Mouse (Mus musculus): Measurements from ENCODE around the gene Lrp4. TPM values are rescaled to one million over a fixed set of nuclear protein-coding genes. Genes with fewer than 3 reads are reported as not detected.

Lrp4 gene
- polyA plus RNA-seq, 1 experiment from 2014 or later = 7.1 TPM

- H3K4me3 ChIP-seq = peak overlapping the region; percentile 89
- peaks cover 7% of the 10 kb centered on the region for H3K36me3 ChIP-seq
- peaks cover 59% of the 10 kb centered on the region for H3K4me1 ChIP-seq
- no peak for DNase-seq (ENCODE audit: low spot score)
- no peaks in the 10 kb centered on the region for H3K9me3 ChIP-seq (replicated peaks)
- H3K27me3 ChIP-seq (ENCODE audit: low read depth, poor library complexity, severe bottlenecking) = no peaks in the 10 kb centered on the region
- 49% methylated on average over 9 of the region's 9 CpGs for WGBS
- H3K27ac ChIP-seq (replicated peaks) = peak overlapping the region; percentile 89
Measured at GRCm38 (mm10) chr2:91456491-91457100, 715 bp upstream of the Lrp4 start.

DNA sequence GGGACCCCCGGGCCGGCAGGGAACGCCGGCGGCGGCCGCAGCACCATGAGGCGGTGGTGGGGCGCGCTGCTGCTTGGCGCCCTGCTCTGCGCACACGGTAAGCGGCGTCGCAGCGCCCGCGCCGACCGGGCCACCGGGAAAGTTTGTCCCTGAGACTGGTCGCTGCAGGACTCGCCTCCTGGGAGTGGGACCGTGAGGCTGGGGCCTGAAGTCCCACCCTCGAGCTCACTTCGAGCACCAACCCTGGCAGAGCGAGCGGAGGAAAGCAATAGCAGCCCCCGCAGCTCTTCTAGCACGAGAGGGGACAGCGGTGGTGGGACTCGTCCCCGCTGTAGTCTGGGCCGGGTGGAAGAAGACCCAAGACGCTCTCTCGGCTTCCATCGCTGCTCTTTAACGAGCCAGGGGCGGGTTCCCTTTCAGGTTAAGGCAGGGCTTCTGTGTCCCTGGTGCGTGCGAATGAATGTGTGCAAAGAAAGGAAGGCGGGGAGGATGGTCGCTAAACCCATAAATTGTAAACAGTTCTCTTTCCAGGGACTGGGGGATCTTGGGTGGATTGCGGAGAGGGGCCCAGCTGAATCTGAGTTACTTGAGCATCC is 443 bp downstream of the Lrp4 start:
- peaks cover 70% of the 10 kb centered on the region for H3K4me1 ChIP-seq
- no peaks in the 10 kb centered on the region for H3K27me3 ChIP-seq (ENCODE audit: low read depth, poor library complexity, severe bottlenecking)
- H3K27ac ChIP-seq (replicated peaks) = peak overlapping the region; percentile 89
- peaks cover 7% of the 10 kb centered on the region for H3K36me3 ChIP-seq
- peak overlapping the region; percentile 89 for H3K4me3 ChIP-seq
- DNase-seq (ENCODE audit: low spot score) = peak; percentile 76
- WGBS = under 1% methylated on average over 45 of the region's 45 CpGs
- H3K9me3 ChIP-seq (replicated peaks) = no peaks in the 10 kb centered on the region

DNA sequence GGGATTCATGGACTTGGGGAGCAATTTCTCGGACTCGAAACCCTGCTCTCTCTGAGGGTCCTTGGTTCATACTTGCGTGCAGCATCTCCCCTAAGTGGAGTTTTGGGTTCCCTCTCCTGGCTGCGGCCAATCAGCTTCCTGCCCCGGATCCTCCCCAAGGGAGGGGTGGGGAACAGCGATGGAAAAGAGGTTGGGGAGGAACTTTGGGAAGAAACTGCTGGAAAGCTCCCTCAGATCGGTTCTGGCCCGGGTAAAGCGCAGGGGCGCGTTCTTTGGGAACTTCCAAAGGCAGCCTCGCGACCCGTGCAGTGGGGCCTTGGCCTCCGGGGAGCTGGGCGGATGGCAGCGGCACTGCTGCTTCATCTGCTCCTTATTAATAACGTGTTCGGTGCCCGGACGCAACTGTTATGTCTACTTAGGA is 951 bp downstream of the Lrp4 start:
- Histone ChIP-seq H3K36me3 (peaks cover 7% of the 10 kb centered on the region), H3K27ac (replicated peaks) (peak overlapping the region; percentile 89), H3K4me1 (peaks cover 76% of the 10 kb centered on the region), H3K27me3 (ENCODE audit: low read depth, poor library complexity, severe bottlenecking) (no peaks in the 10 kb centered on the region), H3K4me3 (peak overlapping the region; percentile 89), H3K9me3 (replicated peaks) (no peaks in the 10 kb centered on the region)
- peak; percentile 75 for DNase-seq (ENCODE audit: low spot score)
- WGBS = under 1% methylated on average over 21 of the region's 21 CpGs

DNA sequence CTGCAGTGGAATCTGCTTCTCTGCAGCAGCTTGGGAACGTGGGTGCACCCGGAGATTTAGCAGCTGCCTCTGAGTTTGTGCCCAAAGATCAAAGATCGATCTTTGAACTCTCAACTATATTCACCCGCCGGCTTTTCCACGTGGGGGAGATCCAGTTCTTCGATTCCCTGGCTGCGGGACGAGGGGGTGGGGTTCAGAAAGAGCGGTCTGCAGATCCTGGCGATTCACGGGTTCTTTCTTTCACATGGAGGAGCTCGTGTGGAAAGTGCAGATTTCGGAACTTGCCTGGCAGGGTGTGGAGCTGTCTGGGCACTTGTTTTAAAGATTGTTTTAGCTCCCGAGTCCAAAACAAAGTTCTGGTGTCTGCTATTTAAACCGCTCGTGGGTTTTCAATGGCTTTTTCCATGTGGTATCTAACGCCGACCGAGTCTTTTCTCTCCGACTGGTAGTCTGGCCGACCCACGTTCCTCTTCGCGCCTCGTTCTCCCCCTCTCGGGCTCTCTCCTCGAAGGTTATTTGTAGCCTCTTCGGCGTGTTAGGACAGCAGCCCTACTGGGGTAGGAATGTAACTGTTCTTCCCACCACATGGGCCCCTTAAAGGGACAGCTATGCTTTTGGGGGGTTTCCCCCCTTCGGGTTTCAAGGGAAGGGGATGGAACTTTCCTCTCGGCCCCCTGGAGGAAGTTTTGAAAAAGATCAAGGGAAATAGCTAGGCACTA is 1.5 kb downstream of the Lrp4 start:
- Histone ChIP-seq H3K9me3 (replicated peaks) (no peaks in the 10 kb centered on the region), H3K36me3 (peaks cover 7% of the 10 kb centered on the region), H3K4me1 (peaks cover 76% of the 10 kb centered on the region), H3K27me3 (ENCODE audit: low read depth, poor library complexity, severe bottlenecking) (no peaks in the 10 kb centered on the region), H3K27ac (replicated peaks) (peak overlapping the region; percentile 89), H3K4me3 (peak overlapping the region; percentile 89)
- DNase-seq (ENCODE audit: low spot score) = peak; percentile 71
- under 1% methylated on average over 32 of the region's 32 CpGs for WGBS

GRCm38 (mm10) chr2:91460076-91460475 is 2.8 kb downstream of the Lrp4 start:
- peaks cover 76% of the 10 kb centered on the region for H3K4me1 ChIP-seq
- H3K27me3 ChIP-seq (ENCODE audit: low read depth, poor library complexity, severe bottlenecking) = no peaks in the 10 kb centered on the region
- peak overlapping the region; percentile 89; the same call in 1 of the 2 replicates for H3K4me3 ChIP-seq
- H3K36me3 ChIP-seq = peaks cover 7% of the 10 kb centered on the region
- H3K9me3 ChIP-seq (replicated peaks) = no peaks in the 10 kb centered on the region
- WGBS = 93% methylated on average over 6 of the region's 6 CpGs
- H3K27ac ChIP-seq (replicated peaks) = no peak overlapping the region
- DNase-seq (ENCODE audit: low spot score) = no peak

DNA sequence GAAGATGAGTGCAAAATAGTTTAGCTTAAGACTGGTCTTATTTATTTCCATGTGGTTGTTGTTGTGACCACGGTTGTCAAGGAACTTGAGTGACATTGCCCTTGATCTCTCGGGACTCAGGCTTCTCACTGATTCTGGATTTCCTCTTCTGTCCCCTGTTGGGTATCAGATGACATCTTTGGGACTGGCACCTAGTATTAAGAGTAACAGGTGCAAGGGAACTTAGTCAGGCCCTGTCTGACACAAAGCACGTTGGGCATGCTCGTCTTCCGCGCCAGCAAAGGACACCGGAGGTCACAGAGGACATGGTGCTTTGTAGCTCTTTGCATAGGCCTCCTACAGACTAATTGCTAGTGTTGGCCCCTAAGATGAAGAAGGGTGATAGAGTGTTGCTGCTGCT is 3.5 kb downstream of the Lrp4 start:
- Histone ChIP-seq H3K27ac (replicated peaks) (0 out of 2 replicates have a peak overlapping the region, but pooled peaks have one; percentile 55), H3K27me3 (ENCODE audit: low read depth, poor library complexity, severe bottlenecking) (no peaks in the 10 kb centered on the region), H3K9me3 (replicated peaks) (no peaks in the 10 kb centered on the region), H3K4me1 (peaks cover 70% of the 10 kb centered on the region), H3K36me3 (peaks cover 7% of the 10 kb centered on the region), H3K4me3 (no peak overlapping the region)
- 81% methylated on average over 7 of the region's 7 CpGs for WGBS
- DNase-seq (ENCODE audit: low spot score) = no peak

GRCm38 (mm10) chr2:91461341-91461740 is 4.0 kb downstream of the Lrp4 start:
- no peaks in the 10 kb centered on the region for H3K9me3 ChIP-seq (replicated peaks)
- peak overlapping the region; percentile 55 for H3K27ac ChIP-seq (replicated peaks)
- WGBS = 75% methylated on average over 3 of the region's 3 CpGs

DNA sequence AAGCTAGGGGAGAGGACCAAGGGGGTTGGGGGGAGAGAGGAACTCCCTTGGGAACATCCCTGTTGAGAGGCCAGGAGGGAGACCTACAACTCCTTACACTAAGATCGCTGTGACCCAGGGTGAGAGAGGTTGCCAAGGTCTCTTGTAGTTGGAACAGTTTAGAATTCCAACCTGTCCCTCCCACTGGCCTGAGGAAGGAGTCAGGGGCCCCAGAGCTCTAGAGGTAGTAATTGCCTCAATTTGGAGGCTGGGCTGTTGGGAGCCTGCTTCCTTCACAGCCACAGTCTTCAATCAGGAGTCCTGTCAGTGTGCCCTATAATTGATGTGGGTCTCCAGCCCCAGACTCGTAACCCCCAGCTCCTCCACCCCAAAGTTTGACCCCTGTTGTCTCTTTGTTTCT is 4.9 kb downstream of the Lrp4 start:
- no peak for DNase-seq (ENCODE audit: low spot score)
- 0 out of 2 replicates have a peak overlapping the region, but pooled peaks have one; percentile 16 for H3K4me3 ChIP-seq
- no peaks in the 10 kb centered on the region for H3K9me3 ChIP-seq (replicated peaks)
- H3K27me3 ChIP-seq (ENCODE audit: low read depth, poor library complexity, severe bottlenecking) = no peaks in the 10 kb centered on the region
- WGBS = 12% methylated on average over 2 of the region's 2 CpGs
- H3K36me3 ChIP-seq = peaks cover 7% of the 10 kb centered on the region
- peak overlapping the region; percentile 66 for H3K27ac ChIP-seq (replicated peaks)
- peaks cover 62% of the 10 kb centered on the region for H3K4me1 ChIP-seq

More at GRCm38 (mm10) chr2:91461341-91461740, 4.0 kb downstream of the Lrp4 start:
- no peak for DNase-seq (ENCODE audit: low spot score)
- H3K27me3 ChIP-seq (ENCODE audit: low read depth, poor library complexity, severe bottlenecking) = no peaks in the 10 kb centered on the region
- peaks cover 65% of the 10 kb centered on the region for H3K4me1 ChIP-seq
- no peak overlapping the region for H3K4me3 ChIP-seq
- peaks cover 7% of the 10 kb centered on the region for H3K36me3 ChIP-seq

DNA sequence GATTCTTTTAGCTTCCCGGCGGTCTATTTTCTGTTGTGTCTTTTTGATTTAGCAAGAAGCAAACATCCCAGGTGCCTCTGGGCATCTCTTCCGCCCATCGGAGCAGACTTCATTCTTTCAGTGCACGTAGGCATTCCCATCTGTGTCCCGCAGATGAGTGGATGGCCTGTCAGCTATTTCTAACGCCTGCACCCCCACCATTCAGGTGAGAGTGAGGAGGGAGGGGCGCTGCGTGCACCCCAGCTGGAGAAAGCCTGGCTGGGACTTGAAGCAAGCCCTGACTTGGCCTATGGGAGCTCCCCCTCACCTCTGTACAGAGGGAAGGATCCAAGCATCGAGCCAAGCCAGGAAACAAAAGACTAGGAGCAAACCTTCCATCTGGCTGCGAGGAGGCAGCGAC is 5.4 kb downstream of the Lrp4 start:
- Histone ChIP-seq H3K4me1 (peaks cover 62% of the 10 kb centered on the region), H3K9me3 (replicated peaks) (no peaks in the 10 kb centered on the region), H3K36me3 (peaks cover 7% of the 10 kb centered on the region), H3K27ac (replicated peaks) (peak overlapping the region; percentile 66), H3K27me3 (ENCODE audit: low read depth, poor library complexity, severe bottlenecking) (no peaks in the 10 kb centered on the region), H3K4me3 (peak overlapping the region; percentile 16; the same call in 1 of the 2 replicates)
- WGBS = 16% methylated on average over 12 of the region's 12 CpGs
- no peak for DNase-seq (ENCODE audit: low spot score)

DNA sequence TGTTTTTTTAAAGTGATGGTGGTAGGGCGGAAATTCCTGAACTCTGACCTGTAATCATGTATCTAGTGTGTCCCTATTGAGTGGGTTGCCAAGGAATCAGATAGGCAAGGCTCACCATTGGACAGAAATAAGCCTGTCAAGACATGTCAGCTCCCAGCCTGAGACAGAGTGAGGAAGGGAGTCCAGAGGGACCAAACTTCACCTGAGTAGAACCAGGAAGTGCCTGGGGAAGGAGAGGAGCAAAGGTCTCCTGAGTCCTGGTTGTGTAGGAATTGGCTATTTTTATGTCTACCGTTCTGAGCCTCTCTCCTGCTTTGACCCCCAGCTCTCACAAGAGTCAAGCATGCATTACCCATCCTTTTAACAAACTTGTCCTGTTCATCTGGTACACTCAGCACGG is 8.6 kb downstream of the Lrp4 start:
- peaks cover 2% of the 10 kb centered on the region for H3K36me3 ChIP-seq
- peaks cover 58% of the 10 kb centered on the region for H3K4me1 ChIP-seq
- no peak overlapping the region for H3K27ac ChIP-seq (replicated peaks)
- WGBS = 81% methylated on average over 3 of the region's 3 CpGs
- H3K27me3 ChIP-seq (ENCODE audit: low read depth, poor library complexity, severe bottlenecking) = no peaks in the 10 kb centered on the region
- H3K9me3 ChIP-seq (replicated peaks) = no peaks in the 10 kb centered on the region
- no peak for DNase-seq (ENCODE audit: low spot score)
- no peak overlapping the region for H3K4me3 ChIP-seq

GRCm38 (mm10) chr2:91467613-91468012 is 10.3 kb downstream of the Lrp4 start:
- Histone ChIP-seq H3K27me3 (ENCODE audit: low read depth, poor library complexity, severe bottlenecking) (no peaks in the 10 kb centered on the region), H3K4me1 (peaks cover 43% of the 10 kb centered on the region), H3K36me3 (peaks cover 18% of the 10 kb centered on the region), H3K4me3 (no peak overlapping the region), H3K9me3 (replicated peaks) (no peaks in the 10 kb centered on the region), H3K27ac (replicated peaks) (no peak overlapping the region)
- DNase-seq (ENCODE audit: low spot score) = no peak
- 83% methylated on average over 8 of the region's 8 CpGs for whole genome bisulfite sequencing

DNA sequence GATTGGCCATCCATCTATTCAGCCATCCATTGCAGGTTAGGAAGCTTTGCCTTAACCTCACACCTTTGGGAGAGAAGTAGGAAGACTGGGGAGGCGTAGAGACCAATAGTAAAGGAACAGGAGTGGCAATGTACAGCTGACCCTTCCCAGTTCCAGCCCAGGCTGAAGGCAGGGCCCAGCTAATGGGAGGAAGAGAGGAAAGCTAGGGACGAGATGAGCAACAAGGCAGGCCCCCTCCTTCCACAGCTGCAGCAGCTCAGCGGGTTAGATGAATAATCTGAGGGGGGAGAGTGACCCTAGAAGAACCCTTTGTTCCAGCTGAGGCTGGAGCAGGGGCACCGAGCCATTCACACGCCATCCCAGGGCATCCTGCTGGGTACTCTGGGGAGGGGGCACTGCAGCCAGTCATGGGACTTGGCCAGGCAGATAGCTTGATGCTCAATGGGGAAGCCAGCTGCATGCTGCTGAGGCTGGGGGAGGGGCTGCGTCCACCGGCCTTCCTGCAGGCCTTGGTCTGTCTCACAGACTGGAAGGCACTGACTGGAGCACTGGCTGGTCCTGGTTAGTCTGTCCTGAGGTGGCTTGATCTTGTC is 12.8 kb downstream of the Lrp4 start:
- no peaks in the 10 kb centered on the region for H3K27me3 ChIP-seq (ENCODE audit: low read depth, poor library complexity, severe bottlenecking)
- peak; percentile 57 for DNase-seq (ENCODE audit: low spot score)
- peaks cover 43% of the 10 kb centered on the region for H3K36me3 ChIP-seq
- H3K4me3 ChIP-seq = peak overlapping the region; percentile 7; the same call in 1 of the 2 replicates
- H3K4me1 ChIP-seq = peaks cover 36% of the 10 kb centered on the region
- WGBS = 17% methylated on average over 7 of the region's 7 CpGs
- H3K27ac ChIP-seq (replicated peaks) = peak overlapping the region; percentile 79
- H3K9me3 ChIP-seq (replicated peaks) = no peaks in the 10 kb centered on the region
